Mouse (Mus musculus) G1E (cell line): ENCODE results near the gene Cadm2. TPM values are rescaled to one million over a fixed set of nuclear protein-coding genes. Genes with fewer than 3 reads are reported as not detected.

Experiments used
- ATAC-seq: 2 replicates; pipeline ENCODE4 v1.8.0; 2016; ENCODE audit warnings: mild to moderate bottlenecking; ENCODE audit not compliant: insufficient number of reproducible peaks, poor library complexity, low FRiP score, severe bottlenecking; ENCODE audit errors: extremely low read depth
- DNase-seq: peaks from one replicate; pipeline ENCODE4 v3.0.0; 2012; ENCODE audit warnings: low spot score
- H3K27me3 ChIP-seq: 2 replicates; pipeline ENCODE4 v1.6.1; 2012; ENCODE audit warnings: mild to moderate bottlenecking, low read length, inconsistent platforms; ENCODE audit not compliant: insufficient read depth
- H3K36me3 ChIP-seq: replicated peaks from 2 replicates; pipeline ENCODE3; 2012; ENCODE audit warnings: mild to moderate bottlenecking, inconsistent platforms
- H3K4me1 ChIP-seq: 2 replicates; pipeline ENCODE4 v1.6.1; 2012; ENCODE audit warnings: low read depth, low read length, inconsistent platforms, mixed read lengths; ENCODE audit not compliant: insufficient read depth
- H3K4me3 ChIP-seq: 2 replicates; pipeline ENCODE4 v1.5.1; 2012; ENCODE audit warnings: low read depth, mild to moderate bottlenecking, inconsistent platforms, low read length, moderate library complexity, mixed read lengths
- H3K9me3 ChIP-seq: replicated peaks from 2 replicates; pipeline ENCODE4 v1.6.1; 2012; ENCODE audit warnings: inconsistent platforms
- CTCF ChIP-seq: IDR thresholded peaks from 2 replicates; pipeline ENCODE4 v1.5.1; 2012; ENCODE audit warnings: low read depth, low read length, inconsistent platforms, mixed read lengths
- GATA1 ChIP-seq: IDR thresholded peaks from 2 replicates; pipeline ENCODE4 v1.6.1; 2012; ENCODE audit warnings: borderline replicate concordance, low read length, inconsistent platforms, mixed read lengths
- GATA2 ChIP-seq: IDR thresholded peaks from 2 replicates; pipeline ENCODE4 v1.6.1; 2012; ENCODE audit warnings: low read depth, low read length, inconsistent platforms, borderline replicate concordance
- POLR2AphosphoS5 ChIP-seq: IDR thresholded peaks from 2 replicates; pipeline ENCODE4 v1.6.1; 2012; ENCODE audit warnings: low read depth, low read length, inconsistent platforms; ENCODE audit not compliant: insufficient replicate concordance
- TAL1 ChIP-seq: conservative IDR thresholded peaks from 2 replicates; pipeline ENCODE4 v1.6.1; 2012; ENCODE audit warnings: low read depth, low read length, inconsistent platforms, mixed read lengths
- polyA plus RNA-seq: library from polyadenylated mRNA; stranded (reverse); fragments of >175 nt; gene quantifications from 2 replicates; pipeline ENCODE4 v1.2.3, GENCODE M21; 2012
- total RNA-seq, 2 experiments: library from RNA; stranded (forward) in 1 of 2; stranded (reverse) in 1 of 2; fragments of 200-1000 nt in 1 of 2; fragments of >200 nt in 1 of 2; fragmentation: Nextera tagmentation in 1 of 2; gene quantifications; 2 replicates each; pipeline ENCODE4 v1.2.3; 2014 to 2017

Cadm2 gene
- total and polyA plus RNA-seq, 3 experiments: 0.05 TPM; not detected in 2

- no peak for DNase-seq
- Histone ChIP-seq H3K27me3 (no peaks in the 10 kb centered on the region), H3K4me3 (no peak overlapping the region), H3K9me3 (peaks cover 6% of the 10 kb centered on the region), H3K4me1 (no peaks in the 10 kb centered on the region), H3K36me3 (no peaks in the 10 kb centered on the region)
- ATAC-seq: no peak
- TF ChIP-seq POLR2AphosphoS5 (no peak), CTCF (no peak), GATA2 (no peak), TAL1 (no peak), GATA1 (no peak)
Measured at GRCm38 (mm10) chr16:67079318-67079717, 541.4 kb downstream of the Cadm2 start.

- Histone ChIP-seq H3K4me3 (no peak overlapping the region), H3K9me3 (peaks cover 6% of the 10 kb centered on the region), H3K27me3 (no peaks in the 10 kb centered on the region), H3K4me1 (no peaks in the 10 kb centered on the region), H3K36me3 (no peaks in the 10 kb centered on the region)
- ATAC-seq (no peak), DNase-seq (no peak)
- no peak for TF ChIP-seq CTCF
- no peak for TF ChIP-seq GATA2
- no peak for TF ChIP-seq GATA1
- TF ChIP-seq POLR2AphosphoS5: no peak
- TF ChIP-seq TAL1: no peak
Measured at GRCm38 (mm10) chr16:67076169-67076895, 544.4 kb downstream of the Cadm2 start.

- no peak for TF ChIP-seq GATA1
- TF ChIP-seq GATA2: no peak
- Histone ChIP-seq H3K36me3 (no peaks in the 10 kb centered on the region), H3K9me3 (0 out of 2 replicates have a peak, but pooled peaks cover 2% of the 10 kb centered on the region), H3K27me3 (no peaks in the 10 kb centered on the region), H3K4me1 (no peaks in the 10 kb centered on the region), H3K4me3 (no peak overlapping the region)
- DNase-seq (no peak), ATAC-seq (no peak)
Measured at GRCm38 (mm10) chr16:67068461-67068860, 552.2 kb downstream of the Cadm2 start.

- TF ChIP-seq POLR2AphosphoS5: no peak
- no peak for TF ChIP-seq CTCF
- TF ChIP-seq GATA2: no peak
- TF ChIP-seq TAL1: no peak
- TF ChIP-seq GATA1: no peak
- Histone ChIP-seq H3K4me1 (no peaks in the 10 kb centered on the region), H3K9me3 (no peaks in the 10 kb centered on the region), H3K4me3 (no peak overlapping the region), H3K36me3 (no peaks in the 10 kb centered on the region), H3K27me3 (no peaks in the 10 kb centered on the region)
- ATAC-seq (no peak), DNase-seq (no peak)
Measured at GRCm38 (mm10) chr16:67030918-67031317, 589.8 kb downstream of the Cadm2 start.

- TF ChIP-seq GATA2 (no peak), CTCF (no peak), TAL1 (no peak), GATA1 (no peak), POLR2AphosphoS5 (no peak)
- no peaks in the 10 kb centered on the region for H3K27me3 ChIP-seq
- DNase-seq (no peak), ATAC-seq (no peak)
- no peaks in the 10 kb centered on the region for H3K9me3 ChIP-seq
- no peak overlapping the region for H3K4me3 ChIP-seq
- H3K4me1 ChIP-seq: no peaks in the 10 kb centered on the region
- H3K36me3 ChIP-seq: no peaks in the 10 kb centered on the region
Measured at GRCm38 (mm10) chr16:67019856-67020255, 600.9 kb downstream of the Cadm2 start.

GRCm38 (mm10) chr16:67017710-67018109 lies 603.0 kb downstream of the Cadm2 start:
- no peaks in the 10 kb centered on the region for H3K9me3 ChIP-seq
- DNase-seq (no peak), ATAC-seq (no peak)
- H3K4me1 ChIP-seq: no peaks in the 10 kb centered on the region
- no peaks in the 10 kb centered on the region for H3K36me3 ChIP-seq
- no peaks in the 10 kb centered on the region for H3K27me3 ChIP-seq
- TF ChIP-seq CTCF (no peak), TAL1 (no peak)
- H3K4me3 ChIP-seq: no peak overlapping the region

GRCm38 (mm10) chr16:67003161-67003560 lies 617.5 kb downstream of the Cadm2 start:
- ATAC-seq: no peak
- Histone ChIP-seq H3K4me3 (no peak overlapping the region), H3K4me1 (no peaks in the 10 kb centered on the region), H3K36me3 (no peaks in the 10 kb centered on the region), H3K27me3 (no peaks in the 10 kb centered on the region), H3K9me3 (no peaks in the 10 kb centered on the region; the same call in none of the 2 replicates)
- TF ChIP-seq CTCF (no peak), GATA1 (no peak), POLR2AphosphoS5 (no peak), TAL1 (no peak), GATA2 (no peak)
- DNase-seq: no peak
